Mouse (Mus musculus): ENCODE results near the gene Hist2h2ac. TPM values are rescaled to one million over a fixed set of nuclear protein-coding genes. Genes with fewer than 3 reads are reported as not detected.

Hist2h2ac gene
- total RNA-seq (2015) (43.3 and 49.5 TPM in 2 replicates), total RNA-seq (2017) (3,888 and 4,875 TPM in 2 replicates)

GRCm38 (mm10) chr3:96220765-96221639 is at the start of gene Hist2h2ac, which contains the start of gene Hist2h2be:
TSS of gene Hist2h2ac (minus strand) at chr3:96220880.
TSS of gene Hist2h2be (plus strand) at chr3:96221119.
- peak; percentile 76 for ATAC-seq (ENCODE audit: poor library complexity, severe bottlenecking)

GRCm38 (mm10) chr3:96269511-96270474 is 49.1 kb upstream of the Hist2h2ac start, which contains the start of gene Hist2h2bb:
TSS of gene Hist2h2bb (plus strand) at chr3:96269752.
- ATAC-seq (ENCODE audit: poor library complexity, severe bottlenecking) = peak; percentile 87

GRCm38 (mm10) chr3:96268776-96269378 is 48.2 kb upstream of the Hist2h2ac start:
- peak; percentile 22 for ATAC-seq (ENCODE audit: poor library complexity, severe bottlenecking)

- ATAC-seq (ENCODE audit: poor library complexity, severe bottlenecking) = peak; percentile 50
Observed at GRCm38 (mm10) chr3:96268051-96268775, 47.5 kb upstream of the Hist2h2ac start, which contains the start of gene Hist2h3b. TSS of gene Hist2h3b (plus strand) at chr3:96268654.

GRCm38 (mm10) chr3:96267541-96267940 is 46.9 kb upstream of the Hist2h2ac start:
- ATAC-seq (ENCODE audit: poor library complexity, severe bottlenecking) = no peak

- no peak for ATAC-seq (ENCODE audit: poor library complexity, severe bottlenecking)
Observed at GRCm38 (mm10) chr3:96266132-96266710, 45.5 kb upstream of the Hist2h2ac start.

GRCm38 (mm10) chr3:96264404-96264949 is 43.8 kb upstream of the Hist2h2ac start:
- no peak for ATAC-seq (ENCODE audit: poor library complexity, severe bottlenecking)

- ATAC-seq (ENCODE audit: poor library complexity, severe bottlenecking) = 0 out of 2 replicates have a peak, but pooled peaks have one; percentile 7
Observed at GRCm38 (mm10) chr3:96263558-96264403, 43.1 kb upstream of the Hist2h2ac start.

- ATAC-seq (ENCODE audit: poor library complexity, severe bottlenecking) = peak; percentile 79
Observed at GRCm38 (mm10) chr3:96262979-96263550, 42.4 kb upstream of the Hist2h2ac start, which contains the start of gene Hist2h4. TSS of gene Hist2h4 (minus strand) at chr3:96263311.

- ATAC-seq (ENCODE audit: poor library complexity, severe bottlenecking) = peak; percentile 79
Observed at GRCm38 (mm10) chr3:96262216-96262875, 41.7 kb upstream of the Hist2h2ac start.

- ATAC-seq (ENCODE audit: poor library complexity, severe bottlenecking) = no peak
Observed at GRCm38 (mm10) chr3:96261623-96262022, 40.9 kb upstream of the Hist2h2ac start.

GRCm38 (mm10) chr3:96260220-96260619 is 39.5 kb upstream of the Hist2h2ac start:
- no peak for ATAC-seq (ENCODE audit: poor library complexity, severe bottlenecking)

GRCm38 (mm10) chr3:96257190-96257589 is 36.5 kb upstream of the Hist2h2ac start:
- no peak for ATAC-seq (ENCODE audit: poor library complexity, severe bottlenecking)

- ATAC-seq (ENCODE audit: poor library complexity, severe bottlenecking) = no peak
Observed at GRCm38 (mm10) chr3:96255926-96256593, 35.4 kb upstream of the Hist2h2ac start.

- 0 out of 2 replicates have a peak, but pooled peaks have one; percentile 26 for ATAC-seq (ENCODE audit: poor library complexity, severe bottlenecking)
Observed at GRCm38 (mm10) chr3:96254683-96255355, 34.1 kb upstream of the Hist2h2ac start.

- peak; percentile 64 for ATAC-seq (ENCODE audit: poor library complexity, severe bottlenecking)
Observed at GRCm38 (mm10) chr3:96251787-96252186, 31.1 kb upstream of the Hist2h2ac start.

Data from megakaryocyte, adult 5-6 weeks (primary cell).